Mouse (Mus musculus) olfactory bulb, adult 2 months (tissue): ENCODE data around the gene Itprip.

Experiments used
- CTCF ChIP-seq: fragments of 200-500 bp; IDR thresholded peaks from 2 replicates; pipeline ENCODE4 v1.5.1; 2012; ENCODE audit warnings: low read depth, mild to moderate bottlenecking, low read length, moderate library complexity; ENCODE audit not compliant: insufficient read depth
- POLR2A ChIP-seq: fragments of 200-500 bp; IDR thresholded peaks from 2 replicates; pipeline ENCODE4 v1.6.1; 2012; ENCODE audit warnings: mild to moderate bottlenecking, low read depth, low read length, moderate library complexity; ENCODE audit not compliant: insufficient read depth

DNA sequence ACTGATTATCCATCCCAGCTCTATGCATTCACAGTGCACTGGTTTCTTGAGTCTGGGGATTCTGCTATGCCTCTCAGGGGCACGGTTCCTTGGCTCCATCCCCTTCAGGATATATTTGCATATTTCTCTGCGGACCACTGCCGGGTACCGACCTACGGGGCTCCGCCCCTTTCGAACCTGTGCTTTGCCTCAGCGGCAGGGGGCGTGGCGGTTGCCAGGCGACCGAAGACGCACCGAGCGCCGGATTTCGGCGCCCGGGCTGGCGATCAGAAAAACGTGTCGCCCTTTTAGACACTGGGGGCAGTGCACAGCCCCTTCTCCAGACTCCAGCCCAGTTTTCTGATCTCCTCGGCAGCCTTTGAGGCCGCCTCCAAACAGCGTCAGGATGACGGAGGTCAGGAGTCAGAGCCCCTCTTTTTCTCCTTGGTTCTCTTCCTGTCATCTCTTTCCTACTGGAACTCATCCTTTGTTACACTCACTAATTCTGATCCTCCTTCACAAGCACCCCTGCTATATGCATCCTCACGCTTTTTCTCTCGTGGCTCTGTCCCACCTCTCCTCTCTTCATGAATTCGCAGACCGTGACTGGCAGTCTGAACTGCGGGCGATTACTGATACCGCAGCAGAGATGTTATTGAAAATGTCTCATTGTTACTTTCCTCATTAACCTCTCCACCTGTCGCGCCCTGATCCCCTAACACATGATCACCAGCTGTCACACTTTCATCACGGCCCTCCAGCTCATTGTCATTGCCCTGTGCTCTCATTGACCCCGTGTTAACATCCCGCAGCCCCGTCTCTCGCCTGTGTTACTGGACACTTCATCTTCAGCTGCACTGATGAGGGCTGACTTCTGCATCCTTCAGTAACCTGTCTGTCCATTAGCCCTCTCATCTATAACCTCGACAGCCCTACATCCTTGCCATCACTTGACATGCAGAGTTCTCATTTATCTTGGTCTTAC is 18.6 kb upstream of the Itprip start, which contains the start of gene Cfap58:
- TF ChIP-seq CTCF: no peak
- no peak for TF ChIP-seq POLR2A
